Mouse (Mus musculus) embryonic facial prominence, embryonic 12.5 days (tissue): ENCODE measurements around the gene Slc1a6. TPM values are rescaled to one million over a fixed set of nuclear protein-coding genes. Genes with fewer than 3 reads are reported as not detected.
A peak's percentile ranks its signal among the peaks of the same experiment; 100 is the strongest.

Experiments
- ATAC-seq: fragments of 200-750 bp; cut with Nextera tagmentation; 2 replicates; pipeline ENCODE4 v1.8.0; 2017; ENCODE audit not compliant: insufficient number of reproducible peaks, insufficient read depth, low FRiP score, low TSS enrichment
- H3K27ac ChIP-seq: fragments of 300-500 bp; sonication (generic); 2 replicates; pipeline ENCODE4 v1.5.1; 2016; ENCODE audit warnings: mild to moderate bottlenecking
- H3K27me3 ChIP-seq: fragments of 300-500 bp; sonication (generic); 2 replicates; pipeline ENCODE4 v1.6.1; 2016; ENCODE audit warnings: mild to moderate bottlenecking, moderate library complexity
- H3K36me3 ChIP-seq: fragments of 300-500 bp; sonication (generic); 2 replicates; pipeline ENCODE4 v1.6.1; 2016; ENCODE audit warnings: mild to moderate bottlenecking
- H3K4me1 ChIP-seq: fragments of 300-500 bp; sonication (generic); 2 replicates; pipeline ENCODE4 v1.6.1; 2016
- H3K4me2 ChIP-seq: fragments of 300-500 bp; sonication (generic); replicated peaks from 2 replicates; pipeline ENCODE4 v1.6.1; 2016; ENCODE audit warnings: mild to moderate bottlenecking, moderate library complexity
- H3K4me3 ChIP-seq: fragments of 300-500 bp; sonication (generic); 2 replicates; pipeline ENCODE4 v1.5.1; 2016; ENCODE audit warnings: mild to moderate bottlenecking
- H3K9ac ChIP-seq: fragments of 300-500 bp; sonication (generic); 2 replicates; pipeline ENCODE4 v1.6.1; 2016; ENCODE audit warnings: mild to moderate bottlenecking, moderate library complexity
- H3K9me3 ChIP-seq: fragments of 300-500 bp; sonication (generic); 2 replicates; pipeline ENCODE4 v1.6.1; 2016; ENCODE audit warnings: mild to moderate bottlenecking, moderate library complexity
- whole genome bisulfite sequencing: fragments of 180-500 bp; shearing (Covaris S2); methylation state at CpG from one replicate; pipeline ENCODE4 v1.1.7; 2016; 5-methylcytosine and 5-hydroxymethylcytosine counted together
- polyA plus RNA-seq: library from polyadenylated mRNA; unstranded; fragments of >200 nt; fragmentation: Nextera tagmentation; extraction: Ambion mirVana; gene quantifications from 2 replicates; pipeline ENCODE4 v1.2.1, GENCODE M21; 2016

Gene Slc1a6
- 2.1 TPM in 2 replicates for polyA plus RNA-seq

DNA sequence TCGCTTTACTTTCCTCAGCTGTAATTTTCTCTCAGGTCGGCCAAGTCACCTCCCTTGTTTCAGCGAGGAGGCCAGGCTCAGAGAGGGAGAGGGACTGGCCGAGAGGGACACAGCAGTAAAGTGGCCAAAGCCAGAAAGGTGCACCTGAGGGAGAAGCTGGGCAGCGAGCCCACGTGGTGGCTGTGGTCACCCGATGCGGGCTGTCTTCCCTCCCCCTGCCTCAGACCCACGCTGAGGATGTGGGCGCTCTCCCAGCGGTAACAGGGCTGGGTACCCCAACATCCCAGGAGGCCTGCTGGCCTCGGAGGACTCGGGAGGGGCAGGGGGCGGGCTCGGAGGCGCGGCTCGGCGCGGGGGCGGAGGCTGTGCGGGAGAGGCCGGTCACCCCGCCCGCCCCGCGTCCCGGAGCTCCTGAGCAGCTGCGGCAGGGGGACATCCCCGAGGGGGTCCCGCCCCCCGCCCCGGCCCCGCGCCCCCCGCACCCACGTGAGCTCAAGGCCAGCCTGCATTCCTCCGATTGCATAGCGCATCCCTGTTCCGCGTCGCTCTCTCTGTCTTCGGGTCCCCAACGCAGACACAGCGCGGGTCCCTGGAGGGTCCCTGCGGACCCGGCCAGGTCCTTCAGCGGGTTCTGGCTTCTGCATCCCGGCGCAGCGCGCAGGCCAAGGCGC lies at the start of gene Slc1a6:
Gene Slc1a6, plus strand, starts transcription at position 516 of the 671 bp plus-strand sequence.
- under 1% methylated on average over 42 of the region's 54 CpGs for WGBS
- no peaks in the 10 kb centered on the region for H3K9me3 ChIP-seq

DNA sequence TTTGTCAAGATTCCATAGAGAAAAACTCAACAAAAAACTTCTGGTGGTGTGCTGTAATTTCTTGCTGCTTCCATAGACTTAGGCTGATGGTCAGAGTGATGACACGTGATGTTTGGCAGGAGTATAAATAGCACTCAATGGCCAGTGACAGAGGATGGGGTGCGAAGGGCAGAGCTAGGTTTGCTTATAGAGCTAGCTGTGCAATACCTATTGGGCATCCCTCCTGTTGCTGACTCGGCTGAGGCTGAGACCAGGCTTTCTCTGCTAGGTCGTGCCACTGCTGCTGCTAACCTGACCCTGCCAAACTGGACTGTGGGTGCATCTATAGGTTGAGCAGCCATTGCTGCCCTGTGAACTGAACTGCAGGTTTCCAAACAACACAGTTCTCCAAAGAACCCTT lies 40.5 kb upstream of the Slc1a6 start:
- H3K4me2 ChIP-seq = no peak overlapping the region
- no peaks in the 10 kb centered on the region for H3K9me3 ChIP-seq
- H3K9ac ChIP-seq = no peak overlapping the region
- H3K4me1 ChIP-seq = no peaks in the 10 kb centered on the region
- ATAC-seq = no peak
- no peak overlapping the region for H3K4me3 ChIP-seq
- H3K27ac ChIP-seq = no peak overlapping the region
- H3K27me3 ChIP-seq = no peaks in the 10 kb centered on the region
- WGBS = 79% methylated on average over 4 of the region's 4 CpGs
- no peaks in the 10 kb centered on the region for H3K36me3 ChIP-seq

More for the DNA sequence above, at the start of gene Slc1a6:
- 0 out of 2 replicates have a peak, but pooled peaks cover 8% of the 10 kb centered on the region for H3K27me3 ChIP-seq
- 0 out of 2 replicates have a peak, but pooled peaks cover 2% of the 10 kb centered on the region for H3K4me1 ChIP-seq
- H3K27ac ChIP-seq = no peak within 1 kb of the TSS
- peak within 1 kb of the TSS; percentile 67 for H3K9ac ChIP-seq
- H3K36me3 ChIP-seq = no peaks in the 10 kb centered on the region
- H3K4me2 ChIP-seq = peak within 1 kb of the TSS; percentile 99
- ATAC-seq = peak; percentile 55
- peak within 1 kb of the TSS; percentile 63 for H3K4me3 ChIP-seq

DNA sequence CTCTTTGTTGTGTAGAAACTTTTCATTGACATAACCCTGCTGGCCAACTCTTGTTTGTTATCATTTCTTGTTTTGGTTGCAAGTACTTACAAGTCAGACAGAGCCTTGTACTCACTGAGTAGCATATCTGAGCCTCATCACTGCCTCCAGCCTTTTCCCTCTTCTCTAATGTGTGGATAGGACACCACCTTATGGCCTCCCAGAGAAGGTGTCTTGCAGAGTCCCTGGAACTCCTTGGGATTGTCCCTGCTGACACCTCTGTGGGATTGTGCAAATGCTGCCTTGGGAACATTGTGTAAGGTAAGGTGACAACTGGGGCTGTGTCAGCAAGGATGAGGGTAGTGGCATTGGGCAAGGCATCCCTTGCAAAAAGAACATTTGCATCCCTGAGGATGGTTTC lies 36.6 kb upstream of the Slc1a6 start:
- Histone ChIP-seq H3K36me3 (no peaks in the 10 kb centered on the region), H3K9ac (no peak overlapping the region), H3K4me3 (no peak overlapping the region), H3K9me3 (no peaks in the 10 kb centered on the region), H3K4me1 (peaks cover 3% of the 10 kb centered on the region), H3K27me3 (no peaks in the 10 kb centered on the region), H3K27ac (no peak overlapping the region), H3K4me2 (no peak overlapping the region)
- no peak for ATAC-seq

DNA sequence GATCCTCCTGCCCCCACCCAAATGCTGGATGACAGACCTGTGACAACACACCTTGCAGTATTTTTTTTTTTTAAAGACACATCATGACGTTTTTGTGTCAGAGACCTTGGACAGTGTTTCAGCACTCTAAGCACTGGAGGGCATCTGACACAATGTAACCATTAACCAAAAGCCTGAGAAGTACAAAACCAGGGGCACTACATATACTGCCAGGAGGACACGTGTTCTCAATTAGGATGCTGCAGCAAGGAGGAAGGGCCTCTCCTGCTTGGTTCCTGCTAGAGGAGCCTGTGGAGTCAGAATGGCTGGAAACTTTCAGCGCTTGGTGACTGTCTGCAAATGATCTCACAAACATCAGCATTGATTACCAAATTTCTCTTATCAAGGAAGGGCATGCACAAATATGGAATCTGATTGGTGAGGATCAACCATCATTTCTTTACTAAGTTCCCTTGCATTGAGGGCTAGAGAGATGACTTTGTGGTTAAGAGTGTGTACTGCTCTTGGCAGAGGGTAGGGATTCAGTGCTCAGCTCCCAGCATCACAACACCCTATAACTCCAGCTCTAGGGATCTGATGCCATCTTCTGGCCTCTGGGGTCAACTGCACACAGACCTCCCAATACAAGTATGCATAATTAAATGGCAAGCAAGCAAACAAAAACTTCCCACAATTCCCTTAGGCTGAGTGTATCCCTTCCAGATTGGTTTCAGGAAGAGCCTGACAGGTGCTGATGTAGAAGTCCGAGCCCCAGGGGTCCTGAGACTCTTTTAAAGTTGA lies 34.7 kb upstream of the Slc1a6 start:
- H3K9ac ChIP-seq = no peak overlapping the region
- no peak overlapping the region for H3K4me2 ChIP-seq
- H3K27me3 ChIP-seq = no peaks in the 10 kb centered on the region
- no peaks in the 10 kb centered on the region for H3K9me3 ChIP-seq
- H3K36me3 ChIP-seq = no peaks in the 10 kb centered on the region
- no peak for ATAC-seq
- H3K4me3 ChIP-seq = no peak overlapping the region
- no peak overlapping the region for H3K27ac ChIP-seq
- WGBS = 19% methylated on average over 4 of the region's 4 CpGs
- peaks cover 3% of the 10 kb centered on the region for H3K4me1 ChIP-seq

DNA sequence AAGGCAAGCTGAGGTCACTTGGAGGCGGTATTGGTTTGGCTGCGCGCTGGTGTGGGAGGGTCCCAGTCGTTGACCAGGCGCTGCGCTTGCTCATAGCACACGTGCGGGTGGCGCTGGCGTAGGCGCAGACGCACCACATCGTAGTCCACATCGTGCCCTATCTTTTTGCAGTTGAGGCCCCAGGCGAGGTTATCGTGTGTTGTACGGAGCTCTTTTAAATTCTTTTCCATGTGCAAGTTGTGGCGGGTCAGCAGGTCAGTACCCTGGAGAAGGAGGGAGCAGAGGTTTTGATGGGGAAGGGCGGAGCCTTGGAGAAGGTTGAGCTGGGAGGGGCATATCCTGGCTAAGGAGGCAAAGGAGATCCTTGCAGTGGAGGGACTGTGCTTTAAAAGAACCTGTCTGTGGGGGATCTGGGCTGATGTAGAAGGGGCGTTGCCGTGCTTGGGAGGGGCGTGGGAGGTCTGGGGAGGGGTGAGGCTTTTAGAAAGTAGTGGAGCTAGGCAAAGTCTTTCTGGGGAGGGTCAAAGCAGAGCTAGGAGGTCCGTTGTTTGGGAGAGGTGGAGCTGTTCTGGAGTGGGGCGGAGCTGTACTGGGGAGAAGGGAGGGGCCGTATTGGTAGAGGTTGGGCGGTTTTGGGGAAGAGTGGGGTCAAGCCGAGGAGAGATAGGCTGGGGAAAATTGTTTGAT lies 33.1 kb upstream of the Slc1a6 start:
- no peak overlapping the region for H3K27ac ChIP-seq
- WGBS = 4% methylated on average over 27 of the region's 27 CpGs

DNA sequence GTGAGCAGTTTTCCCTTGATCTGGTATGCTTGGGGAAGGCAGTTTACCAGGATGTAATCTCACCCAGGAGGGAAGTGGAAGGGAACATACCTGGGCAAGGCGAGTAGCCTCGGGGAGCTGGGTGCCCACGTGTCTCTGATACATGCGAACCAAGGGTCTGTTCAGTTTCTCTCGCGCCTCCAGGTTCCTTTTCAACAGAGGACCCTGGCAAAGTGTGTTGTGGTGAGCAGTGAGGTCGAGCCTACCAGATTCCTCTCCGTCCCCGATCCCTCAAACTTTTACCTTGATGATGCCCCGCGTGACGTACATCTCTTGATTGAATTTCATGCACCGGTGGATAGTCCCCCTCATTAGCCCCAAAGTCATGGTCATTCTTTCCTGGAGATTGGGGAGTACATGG lies 32.1 kb upstream of the Slc1a6 start:
- Histone ChIP-seq H3K9ac (no peak overlapping the region), H3K9me3 (no peaks in the 10 kb centered on the region), H3K4me1 (peaks cover 3% of the 10 kb centered on the region), H3K4me2 (no peak overlapping the region), H3K27ac (no peak overlapping the region), H3K4me3 (no peak overlapping the region), H3K27me3 (no peaks in the 10 kb centered on the region), H3K36me3 (no peaks in the 10 kb centered on the region)
- 83% methylated on average over 13 of the region's 13 CpGs for WGBS
- no peak for ATAC-seq

More for the DNA sequence above, 33.1 kb upstream of the Slc1a6 start:
- Histone ChIP-seq H3K4me2 (peak overlapping the region; percentile 61), H3K27me3 (no peaks in the 10 kb centered on the region), H3K9ac (no peak overlapping the region), H3K36me3 (no peaks in the 10 kb centered on the region), H3K4me3 (peak overlapping the region; percentile 28), H3K9me3 (no peaks in the 10 kb centered on the region), H3K4me1 (peaks cover 3% of the 10 kb centered on the region)
- peak; percentile 72 for ATAC-seq

DNA sequence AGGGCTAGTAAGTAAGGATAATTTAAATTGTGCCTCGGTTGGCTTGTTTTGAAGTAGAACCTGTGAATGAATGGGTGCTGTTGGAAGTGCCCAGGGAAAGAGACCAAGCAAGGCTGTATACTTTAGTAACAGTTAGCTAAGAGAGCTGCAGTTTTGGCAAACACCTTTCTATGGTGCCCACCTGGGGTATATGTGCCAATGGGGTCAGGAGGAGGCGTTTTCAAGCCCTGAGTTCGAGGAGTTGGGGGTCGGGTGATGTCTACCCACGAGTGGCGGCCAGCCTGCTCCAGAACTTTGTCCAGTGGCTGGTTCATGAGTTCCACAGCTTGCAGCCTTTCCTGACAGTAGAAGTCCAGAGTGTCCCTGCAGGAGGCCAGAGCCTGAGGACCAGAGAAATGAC lies 31.4 kb upstream of the Slc1a6 start:
- Histone ChIP-seq H3K9ac (no peak overlapping the region), H3K27ac (no peak overlapping the region), H3K36me3 (no peaks in the 10 kb centered on the region), H3K4me2 (no peak overlapping the region), H3K4me3 (no peak overlapping the region), H3K9me3 (no peaks in the 10 kb centered on the region), H3K27me3 (no peaks in the 10 kb centered on the region), H3K4me1 (peaks cover 3% of the 10 kb centered on the region)
- 87% methylated on average over 6 of the region's 6 CpGs for WGBS
- ATAC-seq = no peak

DNA sequence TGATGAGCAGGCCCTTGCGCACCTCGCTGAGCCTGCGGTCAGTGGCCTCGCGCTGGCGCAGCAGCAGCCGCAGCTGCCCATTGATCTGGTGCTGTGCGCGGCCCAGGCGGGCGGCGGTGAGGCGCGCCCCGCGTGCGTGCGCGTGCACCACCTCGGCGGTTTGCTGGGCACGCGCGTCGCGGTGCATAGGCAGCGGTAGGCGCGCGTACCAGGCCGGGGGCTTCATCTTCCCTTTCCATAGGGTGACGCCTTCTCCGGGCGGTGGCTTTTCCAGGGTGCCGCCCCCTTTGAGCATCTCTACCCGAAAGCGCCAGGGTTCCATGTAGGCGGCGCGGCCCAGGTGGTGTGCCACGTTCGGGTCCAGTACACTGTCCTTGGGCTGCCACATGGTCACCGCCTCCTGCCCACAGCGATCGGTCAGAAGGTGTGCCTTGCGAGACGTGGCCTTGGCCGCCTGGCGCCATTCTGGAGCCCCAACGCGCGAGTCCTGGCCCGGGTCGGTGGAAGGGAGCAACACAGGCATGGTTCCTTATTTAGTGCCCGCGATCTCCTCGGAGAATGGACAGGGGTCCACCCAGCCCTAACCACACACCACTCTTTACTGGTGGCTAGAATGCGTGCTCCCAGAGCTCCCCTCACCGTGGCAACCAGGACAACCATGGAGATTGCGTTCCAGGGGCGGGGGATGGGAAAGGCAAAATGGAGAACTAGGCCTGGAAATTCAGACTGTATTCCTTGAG lies 27.7 kb upstream of the Slc1a6 start, which contains the start of gene Ccdc105:
Gene Ccdc105, minus strand, starts transcription at position 614 of the 740 bp plus-strand sequence.
- H3K9me3 ChIP-seq = no peaks in the 10 kb centered on the region
- H3K27ac ChIP-seq = peak within 1 kb of the TSS; percentile 58; the same call in 1 of the 2 replicates
- peak; percentile 89 for ATAC-seq
- under 1% methylated on average over 61 of the region's 61 CpGs for WGBS
- no peaks in the 10 kb centered on the region for H3K27me3 ChIP-seq
- no peaks in the 10 kb centered on the region for H3K4me1 ChIP-seq
- H3K4me3 ChIP-seq = peak within 1 kb of the TSS; percentile 53
- H3K36me3 ChIP-seq = no peaks in the 10 kb centered on the region
- peak within 1 kb of the TSS; percentile 69 for H3K4me2 ChIP-seq
- peak within 1 kb of the TSS; percentile 62 for H3K9ac ChIP-seq

DNA sequence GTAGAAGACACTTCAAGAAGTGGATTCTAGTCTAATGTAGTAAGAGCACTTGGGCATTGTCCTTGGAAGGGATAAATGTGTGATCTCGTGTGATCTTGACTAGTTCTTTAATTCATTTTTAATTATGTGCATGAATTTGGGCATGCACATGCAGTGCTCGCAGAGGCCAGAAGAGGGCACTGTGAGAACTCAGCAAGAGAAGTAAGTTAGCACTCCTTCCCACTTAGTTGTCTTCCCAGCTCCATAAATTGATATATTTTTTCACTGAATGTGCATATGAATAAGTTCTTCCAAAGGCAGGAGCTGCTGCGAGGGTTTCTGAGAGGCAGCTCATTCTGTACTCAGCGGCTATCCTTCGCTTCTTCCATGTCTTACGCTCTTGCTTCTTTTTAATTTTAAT lies 24.3 kb upstream of the Slc1a6 start:
- no peak overlapping the region for H3K27ac ChIP-seq
- no peak overlapping the region for H3K4me2 ChIP-seq
- no peaks in the 10 kb centered on the region for H3K9me3 ChIP-seq
- 41% methylated on average over 6 of the region's 6 CpGs for WGBS
- H3K4me3 ChIP-seq = no peak overlapping the region
- H3K9ac ChIP-seq = no peak overlapping the region
- no peak for ATAC-seq
- H3K36me3 ChIP-seq = no peaks in the 10 kb centered on the region
- no peaks in the 10 kb centered on the region for H3K27me3 ChIP-seq
- H3K4me1 ChIP-seq = no peaks in the 10 kb centered on the region

DNA sequence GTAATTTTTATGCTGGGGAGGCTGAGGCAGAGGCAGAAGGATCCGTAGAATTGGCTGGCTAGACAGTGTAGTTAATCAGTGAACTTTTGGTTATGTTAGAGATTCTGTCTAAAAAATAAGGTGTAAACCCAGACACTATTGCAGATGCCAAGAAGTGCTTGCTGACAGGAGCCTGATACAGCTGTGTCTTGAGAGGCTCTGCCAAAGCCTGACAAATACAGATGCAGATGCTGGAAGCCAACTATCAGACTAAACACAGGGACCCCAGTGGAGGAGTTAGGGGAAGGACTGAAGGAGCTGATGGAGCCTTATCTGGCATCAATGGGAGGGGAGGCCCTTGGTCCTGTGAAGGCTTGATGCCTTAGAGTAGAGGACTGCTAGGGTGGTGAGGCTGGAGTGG lies 14.7 kb upstream of the Slc1a6 start:
- no peaks in the 10 kb centered on the region for H3K36me3 ChIP-seq
- 84% methylated on average over 1 of the region's 1 CpGs for WGBS
- no peaks in the 10 kb centered on the region for H3K27me3 ChIP-seq
- no peak overlapping the region for H3K9ac ChIP-seq
- no peaks in the 10 kb centered on the region for H3K4me1 ChIP-seq
- H3K4me2 ChIP-seq = no peak overlapping the region
- H3K9me3 ChIP-seq = no peaks in the 10 kb centered on the region
- H3K27ac ChIP-seq = no peak overlapping the region
- H3K4me3 ChIP-seq = no peak overlapping the region
- ATAC-seq = no peak

DNA sequence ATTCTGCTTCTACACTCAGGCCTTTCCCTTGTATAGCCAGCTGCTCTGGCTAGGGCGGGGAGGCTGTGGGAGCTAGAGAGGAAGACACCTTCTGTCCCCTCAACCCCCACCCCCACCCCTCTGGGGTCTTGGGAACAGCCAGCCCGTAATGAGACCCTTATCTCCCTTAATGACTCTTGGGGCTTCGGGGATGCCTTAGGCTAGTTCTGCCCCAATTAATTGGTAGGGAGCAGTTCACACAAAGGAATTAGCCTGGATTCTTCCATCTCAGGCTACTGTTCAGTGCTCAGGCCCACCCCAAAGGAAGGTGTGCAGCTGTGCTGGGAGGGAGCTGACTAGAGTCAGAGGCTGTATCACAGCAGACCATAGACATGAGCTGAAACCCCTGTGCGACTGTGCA lies 4.5 kb upstream of the Slc1a6 start:
- Histone ChIP-seq H3K9me3 (no peaks in the 10 kb centered on the region), H3K27ac (no peak overlapping the region), H3K36me3 (no peaks in the 10 kb centered on the region), H3K4me2 (no peak overlapping the region), H3K4me1 (0 out of 2 replicates have a peak, but pooled peaks cover 2% of the 10 kb centered on the region), H3K9ac (no peak overlapping the region), H3K27me3 (0 out of 2 replicates have a peak, but pooled peaks cover 8% of the 10 kb centered on the region), H3K4me3 (no peak overlapping the region)
- 56% methylated on average over 4 of the region's 4 CpGs for WGBS
- ATAC-seq = peak; percentile 35; the same call in 1 of the 2 replicates
